Mouse (Mus musculus) intestine, postnatal 0 days (tissue): ENCODE results near the gene Clec1a. TPM values are rescaled to one million over a fixed set of nuclear protein-coding genes. Genes with fewer than 3 reads are reported as not detected.

ENCODE experiments used
- ATAC-seq: fragments of 200-750 bp; cut with Nextera tagmentation; 2 replicates; pipeline ENCODE4 v1.8.0; 2017; ENCODE audit warnings: mild to moderate bottlenecking, moderate TSS enrichment, moderate library complexity
- H3K27ac ChIP-seq: fragments of 300-500 bp; sonication (generic); 2 replicates; pipeline ENCODE4 v1.5.1; 2014; ENCODE audit warnings: mild to moderate bottlenecking, low read depth, low read length, moderate library complexity
- H3K27me3 ChIP-seq: fragments of 300-500 bp; sonication (generic); replicated peaks from 2 replicates; pipeline ENCODE4 v1.6.1; 2014; ENCODE audit warnings: low read length, mixed read lengths; ENCODE audit not compliant: control insufficient read depth, insufficient read depth
- H3K36me3 ChIP-seq: fragments of 300-500 bp; sonication (generic); 2 replicates; pipeline ENCODE4 v1.6.1; 2014; ENCODE audit warnings: mild to moderate bottlenecking, moderate library complexity; ENCODE audit not compliant: control insufficient read depth, insufficient read depth
- H3K4me1 ChIP-seq: fragments of 300-500 bp; sonication (generic); replicated peaks from 2 replicates; pipeline ENCODE4 v1.6.1; 2014; ENCODE audit warnings: antibody characterized with exemption, low read length, mixed read lengths; ENCODE audit not compliant: control insufficient read depth, insufficient read depth
- H3K4me2 ChIP-seq: fragments of 300-500 bp; sonication (generic); replicated peaks from 2 replicates; pipeline ENCODE4 v1.6.1; 2014; ENCODE audit warnings: low read depth, mild to moderate bottlenecking, moderate library complexity
- H3K4me3 ChIP-seq: fragments of 300-500 bp; sonication (generic); 2 replicates; pipeline ENCODE4 v1.5.1; 2014; ENCODE audit warnings: low read depth, low read length
- H3K9ac ChIP-seq: fragments of 300-500 bp; sonication (generic); 2 replicates; pipeline ENCODE4 v1.6.1; 2014; ENCODE audit warnings: mild to moderate bottlenecking, low read depth, low read length
- H3K9me3 ChIP-seq: fragments of 300-500 bp; sonication (generic); 2 replicates; pipeline ENCODE4 v1.6.1; 2016; ENCODE audit warnings: mixed run types; ENCODE audit not compliant: control insufficient read depth
- CTCF ChIP-seq: sonication (generic); IDR thresholded peaks from 2 replicates; pipeline ENCODE4 v1.5.1; 2016; ENCODE audit warnings: low read depth, mild to moderate bottlenecking, control low read depth, antibody characterized with exemption, moderate library complexity
- WGBS: fragments of 180-500 bp; shearing (Covaris S2); extraction: QIAGEN DNeasy Blood & Tissue Kit; methylation state at CpG from one replicate; pipeline ENCODE4 v1.1.7; 2014; 5-methylcytosine and 5-hydroxymethylcytosine counted together
- polyA plus RNA-seq: library from polyadenylated mRNA; unstranded; fragments of >200 nt; fragmentation: Nextera tagmentation; extraction: Ambion mirVana; gene quantifications from 2 replicates; pipeline ENCODE4 v1.2.1, GENCODE M21; 2015

Gene Clec1a
- polyA plus RNA-seq, 1 experiment from 2014 or later, result 2.7 TPM

- Histone ChIP-seq H3K36me3 (no peaks in the 10 kb centered on the region), H3K27ac (no peak within 1 kb of the TSS; the same call in 1 of the 2 replicates), H3K4me3 (no peak within 1 kb of the TSS), H3K9me3 (no peaks in the 10 kb centered on the region), H3K4me2 (no peak within 1 kb of the TSS), H3K9ac (no peak within 1 kb of the TSS), H3K4me1 (no peaks in the 10 kb centered on the region), H3K27me3 (no peaks in the 10 kb centered on the region)
- TF ChIP-seq CTCF, result no peak
- no peak for ATAC-seq
- WGBS, result 89% methylated on average over 2 of the region's 2 CpGs
Measured at GRCm38 (mm10) chr6:129408562-129408961, 43.2 kb downstream of the Clec1a start, which contains the start of gene Clec9a. Clec9a (plus strand) TSS chr6:129408862.

GRCm38 (mm10) chr6:129407324-129407723 lies 44.5 kb downstream of the Clec1a start:
- H3K9ac ChIP-seq, result no peak overlapping the region
- no peak for TF ChIP-seq CTCF
- no peak overlapping the region; the same call in 1 of the 2 replicates for H3K27ac ChIP-seq
- no peak overlapping the region for H3K4me3 ChIP-seq
- no peak for ATAC-seq
- H3K4me2 ChIP-seq, result no peak overlapping the region
- H3K36me3 ChIP-seq, result no peaks in the 10 kb centered on the region
- no peaks in the 10 kb centered on the region for H3K27me3 ChIP-seq
- no peaks in the 10 kb centered on the region for H3K4me1 ChIP-seq
- no peaks in the 10 kb centered on the region for H3K9me3 ChIP-seq
- 51% methylated on average over 2 of the region's 2 CpGs for WGBS

GRCm38 (mm10) chr6:129405999-129406398 lies 45.8 kb downstream of the Clec1a start:
- TF ChIP-seq CTCF, result no peak
- Histone ChIP-seq H3K27ac (no peak overlapping the region), H3K4me1 (no peaks in the 10 kb centered on the region), H3K9ac (no peak overlapping the region), H3K4me2 (no peak overlapping the region), H3K9me3 (no peaks in the 10 kb centered on the region), H3K36me3 (no peaks in the 10 kb centered on the region), H3K4me3 (no peak overlapping the region), H3K27me3 (no peaks in the 10 kb centered on the region)
- no peak for ATAC-seq

- no peaks in the 10 kb centered on the region for H3K36me3 ChIP-seq
- H3K4me2 ChIP-seq, result no peak overlapping the region
- no peak for ATAC-seq
- no peaks in the 10 kb centered on the region for H3K27me3 ChIP-seq
- no peak overlapping the region for H3K4me3 ChIP-seq
- WGBS, result 85% methylated on average over 6 of the region's 6 CpGs
- H3K9ac ChIP-seq, result no peak overlapping the region
- H3K27ac ChIP-seq, result no peak overlapping the region
- TF ChIP-seq CTCF, result no peak
- H3K4me1 ChIP-seq, result no peaks in the 10 kb centered on the region
- H3K9me3 ChIP-seq, result no peaks in the 10 kb centered on the region
Measured at GRCm38 (mm10) chr6:129403391-129403790, 48.4 kb downstream of the Clec1a start.

GRCm38 (mm10) chr6:129402404-129402803 lies 49.4 kb downstream of the Clec1a start:
- H3K9ac ChIP-seq, result no peak overlapping the region
- ATAC-seq, result no peak
- no peak overlapping the region for H3K4me3 ChIP-seq
- H3K9me3 ChIP-seq, result no peaks in the 10 kb centered on the region
- 93% methylated on average over 2 of the region's 2 CpGs for WGBS
- no peak overlapping the region for H3K27ac ChIP-seq
- H3K36me3 ChIP-seq, result no peaks in the 10 kb centered on the region
- no peak overlapping the region for H3K4me2 ChIP-seq
- no peak for TF ChIP-seq CTCF
- H3K27me3 ChIP-seq, result no peaks in the 10 kb centered on the region
- H3K4me1 ChIP-seq, result no peaks in the 10 kb centered on the region

- H3K27ac ChIP-seq, result no peak overlapping the region
- 37% methylated on average over 6 of the region's 6 CpGs for WGBS
- no peaks in the 10 kb centered on the region for H3K4me1 ChIP-seq
- H3K36me3 ChIP-seq, result no peaks in the 10 kb centered on the region
- TF ChIP-seq CTCF, result no peak
- H3K4me2 ChIP-seq, result no peak overlapping the region
- no peak for ATAC-seq
- H3K9ac ChIP-seq, result no peak overlapping the region
- H3K27me3 ChIP-seq, result no peaks in the 10 kb centered on the region
- no peaks in the 10 kb centered on the region for H3K9me3 ChIP-seq
- H3K4me3 ChIP-seq, result no peak overlapping the region
Measured at GRCm38 (mm10) chr6:129399945-129400344, 51.9 kb downstream of the Clec1a start.

GRCm38 (mm10) chr6:129396997-129397396 lies 54.8 kb downstream of the Clec1a start, which contains the start of gene Clec1b:
Clec1b (plus strand) TSS chr6:129397297.
- Histone ChIP-seq H3K4me3 (no peak within 1 kb of the TSS), H3K27ac (no peak within 1 kb of the TSS), H3K36me3 (no peaks in the 10 kb centered on the region), H3K4me1 (no peaks in the 10 kb centered on the region), H3K9me3 (no peaks in the 10 kb centered on the region), H3K9ac (no peak within 1 kb of the TSS), H3K4me2 (no peak within 1 kb of the TSS), H3K27me3 (no peaks in the 10 kb centered on the region)
- 78% methylated on average over 8 of the region's 8 CpGs for WGBS
- no peak for ATAC-seq
- TF ChIP-seq CTCF, result no peak
